ENCODE assay signal across 10 mouse cellular contexts in the genomic region with DNA sequence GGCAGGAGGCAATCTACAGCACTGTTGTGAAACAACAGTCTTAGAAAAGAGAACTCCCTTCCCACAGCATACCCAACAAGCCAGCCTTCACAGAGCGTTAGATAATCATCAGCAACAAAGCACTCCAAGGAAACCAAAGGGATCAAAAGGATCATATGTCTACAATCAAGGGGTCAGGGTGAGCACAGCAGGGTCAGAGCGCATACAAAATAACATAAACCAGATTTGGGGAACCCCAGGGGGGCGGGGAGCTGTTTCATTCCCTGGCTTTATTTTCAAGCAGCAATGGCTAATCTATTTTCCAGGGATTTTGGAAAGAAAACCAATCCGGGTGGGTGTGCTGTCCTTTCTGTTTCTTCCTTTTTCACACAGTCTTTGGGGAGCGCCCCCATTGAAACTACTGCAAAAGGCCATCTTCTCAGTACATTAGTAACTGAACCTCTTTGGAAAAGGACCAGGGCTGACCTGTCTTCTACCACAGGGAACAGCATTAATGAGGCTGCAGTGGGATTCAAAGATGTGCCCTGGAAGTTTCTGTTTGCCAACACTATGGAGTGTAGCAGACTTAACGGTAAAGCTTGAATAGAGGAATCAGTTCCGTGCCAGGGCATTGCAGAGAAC.
A peak's percentile ranks its signal among the peaks of the same experiment; 100 is the strongest.
DNase-seq lines count a peak whose midpoint lies in the region; ATAC-seq lines count a peak whose summit lies in the region.
"Had no signal": no experiment of that assay in that cellular context is flagged by ENCODE, and none has a peak within 500 bp of the region (broad histone marks: within the 10 kb centered on the region; RNA-seq: fewer than 3 reads in every experiment).

No protein-coding gene starts in this region.

- H3K27ac ChIP-seq in embryonic facial prominence, embryonic 10.5 days (replicated peaks), result peak overlapping the region; percentile 69
- no peak overlapping the region for H3K27ac ChIP-seq in forebrain, embryonic 13.5 days
- H3K27ac ChIP-seq in limb, embryonic 11.5 days (replicated peaks; ENCODE audit: low read depth, low read length), result peak overlapping the region; percentile 16; the same call in 1 of the 2 replicates
- peak overlapping the region; percentile 62 for H3K27ac ChIP-seq in neural tube, embryonic 13.5 days (replicated peaks)
- H3K27ac ChIP-seq: heart, embryonic 15.5 days; liver, embryonic 13.5 days had no signal

- peaks cover 45% of the 10 kb centered on the region for H3K4me1 ChIP-seq in embryonic facial prominence, embryonic 10.5 days
- H3K4me1 ChIP-seq in forebrain, embryonic 13.5 days, result peaks cover 25% of the 10 kb centered on the region
- peaks cover 21% of the 10 kb centered on the region; the same call in 1 of the 2 replicates for H3K4me1 ChIP-seq in limb, embryonic 11.5 days (ENCODE audit: control insufficient read depth, insufficient read depth, low read length)
- H3K4me1 ChIP-seq in neural tube, embryonic 13.5 days (replicated peaks), result peaks cover 23% of the 10 kb centered on the region
- H3K4me1 ChIP-seq: liver, embryonic 13.5 days had no signal

- H3K4me2 ChIP-seq in forebrain, embryonic 13.5 days, result peak overlapping the region; percentile 2; the same call in 1 of the 2 replicates
- no peak overlapping the region for H3K4me2 ChIP-seq in limb, embryonic 11.5 days (ENCODE audit: low read depth, severe bottlenecking)
- H3K4me2 ChIP-seq in neural tube, embryonic 13.5 days, result no peak overlapping the region
- H3K4me2 ChIP-seq: heart, embryonic 15.5 days; liver, embryonic 13.5 days had no signal

- no peaks in the 10 kb centered on the region for H3K36me3 ChIP-seq in embryonic facial prominence, embryonic 10.5 days (replicated peaks)
- no peaks in the 10 kb centered on the region for H3K36me3 ChIP-seq in forebrain, embryonic 13.5 days (ENCODE audit: poor library complexity, severe bottlenecking)
- no peaks in the 10 kb centered on the region for H3K36me3 ChIP-seq in limb, embryonic 11.5 days (ENCODE audit: control insufficient read depth, insufficient read depth, low read length)
- H3K36me3 ChIP-seq in neural tube, embryonic 13.5 days, result no peaks in the 10 kb centered on the region
- H3K36me3 ChIP-seq: heart, embryonic 15.5 days; liver, embryonic 13.5 days had no signal

- no peak overlapping the region for H3K4me3 ChIP-seq in embryonic facial prominence, embryonic 10.5 days
- no peak overlapping the region for H3K4me3 ChIP-seq in forebrain, embryonic 13.5 days
- no peak overlapping the region for H3K4me3 ChIP-seq in limb, embryonic 11.5 days (ENCODE audit: low read depth, low read length)
- no peak overlapping the region for H3K4me3 ChIP-seq in neural tube, embryonic 13.5 days
- H3K4me3 ChIP-seq: heart, embryonic 15.5 days; liver, embryonic 13.5 days had no signal

- H3K9ac ChIP-seq in forebrain, embryonic 13.5 days, result peak overlapping the region; percentile 9; the same call in 1 of the 2 replicates
- H3K9ac ChIP-seq in limb, embryonic 11.5 days (ENCODE audit: low read length), result no peak overlapping the region
- H3K9ac ChIP-seq in neural tube, embryonic 13.5 days, result 0 out of 2 replicates have a peak overlapping the region, but pooled peaks have one; percentile 8
- H3K9ac ChIP-seq: heart, embryonic 15.5 days; liver, embryonic 13.5 days had no signal

- no peaks in the 10 kb centered on the region for H3K9me3 ChIP-seq in embryonic facial prominence, embryonic 10.5 days
- H3K9me3 ChIP-seq in forebrain, embryonic 13.5 days (replicated peaks), result no peaks in the 10 kb centered on the region
- no peaks in the 10 kb centered on the region for H3K9me3 ChIP-seq in limb, embryonic 11.5 days (ENCODE audit: control insufficient read depth, low read length)
- H3K9me3 ChIP-seq in neural tube, embryonic 13.5 days, result no peaks in the 10 kb centered on the region
- H3K9me3 ChIP-seq: heart, embryonic 15.5 days; liver, embryonic 13.5 days had no signal

- peak; percentile 84 for DNase-seq in embryonic facial prominence, embryonic 10.5 days (ENCODE audit: low spot score)
- peak; percentile 70 for DNase-seq in limb, embryonic 11.5 days (ENCODE audit: low spot score)
- no peak for DNase-seq in adrenal gland, postnatal 10 days
- DNase-seq in cerebellum, adult 11-12 months, result no peak
- DNase-seq: kidney, postnatal 10 days; liver, embryonic 13.5 days had no signal

- peaks cover 13% of the 10 kb centered on the region for H3K27me3 ChIP-seq in embryonic facial prominence, embryonic 10.5 days (replicated peaks; ENCODE audit: low read depth, poor library complexity, severe bottlenecking)
- peaks cover 19% of the 10 kb centered on the region for H3K27me3 ChIP-seq in forebrain, embryonic 13.5 days
- no peaks in the 10 kb centered on the region for H3K27me3 ChIP-seq in limb, embryonic 11.5 days (ENCODE audit: control insufficient read depth, insufficient read depth, low read length)
- H3K27me3 ChIP-seq in neural tube, embryonic 13.5 days, result no peaks in the 10 kb centered on the region
- H3K27me3 ChIP-seq: heart, embryonic 15.5 days; liver, embryonic 13.5 days had no signal

- ATAC-seq in forebrain, embryonic 13.5 days, result peak; percentile 54
- peak; percentile 75 for ATAC-seq in limb, embryonic 11.5 days (ENCODE audit: insufficient number of reproducible peaks, low FRiP score, low TSS enrichment, low read depth)
- ATAC-seq in neural tube, embryonic 13.5 days (ENCODE audit: low read depth), result peak; percentile 81
- ATAC-seq in activated CD4-positive, CD25-positive, alpha-beta regulatory T cell, adult 4 months, result no peak

- WGBS in embryonic facial prominence, embryonic 10.5 days, result 13% methylated on average over 7 of the region's 7 CpGs
- WGBS in forebrain, embryonic 13.5 days, result 6% methylated on average over 7 of the region's 7 CpGs
- WGBS in limb, embryonic 11.5 days, result 14% methylated on average over 7 of the region's 7 CpGs
- 17% methylated on average over 7 of the region's 7 CpGs for WGBS in neural tube, embryonic 13.5 days

Comparison
In these comparisons a context has a peak if more than half of its experiments do, and no peak if none do; other contexts are left out.
1. DNase-seq: peak in embryonic facial prominence, embryonic 10.5 days (single experiment) and limb, embryonic 11.5 days (single experiment); none in adrenal gland, postnatal 10 days (single experiment) and cerebellum, adult 11-12 months (single experiment).